Mouse (Mus musculus) midbrain, embryonic 10.5 days (tissue): ENCODE measurements at regions not wholly inside any gene's neighbourhood (a gene's known extent, or its start where the extent isn't known, plus 50 kb on each side); places are given as distances from the start of the nearest gene placed in this dataset.

Experiments
- DNase-seq: peaks from one replicate; pipeline ENCODE4 v3.0.0-alpha.2; 2017; ENCODE audit warnings: low spot score
- H3K27ac ChIP-seq: fragments of 300-500 bp; sonication (generic); replicated peaks from 2 replicates; pipeline ENCODE4 v1.5.1; 2016; ENCODE audit warnings: mild to moderate bottlenecking
- H3K27me3 ChIP-seq: fragments of 300-500 bp; sonication (generic); 2 replicates; pipeline ENCODE4 v1.6.1; 2016; ENCODE audit warnings: low read depth, mild to moderate bottlenecking; ENCODE audit not compliant: poor library complexity, severe bottlenecking
- H3K36me3 ChIP-seq: fragments of 300-500 bp; sonication (generic); 2 replicates; pipeline ENCODE4 v1.6.1; 2016; ENCODE audit warnings: mild to moderate bottlenecking, moderate library complexity
- H3K4me1 ChIP-seq: fragments of 300-500 bp; sonication (generic); 2 replicates; pipeline ENCODE4 v1.6.1; 2016
- H3K4me3 ChIP-seq: fragments of 300-500 bp; sonication (generic); 2 replicates; pipeline ENCODE4 v1.5.1; 2016; ENCODE audit warnings: mild to moderate bottlenecking, moderate library complexity
- H3K9me3 ChIP-seq: fragments of 300-500 bp; sonication (generic); replicated peaks from 2 replicates; pipeline ENCODE4 v1.6.1; 2016; ENCODE audit warnings: mild to moderate bottlenecking
- WGBS: fragments of 180-500 bp; shearing (Covaris S2); methylation state at CpG from one replicate; pipeline ENCODE4 v1.1.7; 2016; 5-methylcytosine and 5-hydroxymethylcytosine counted together

DNA sequence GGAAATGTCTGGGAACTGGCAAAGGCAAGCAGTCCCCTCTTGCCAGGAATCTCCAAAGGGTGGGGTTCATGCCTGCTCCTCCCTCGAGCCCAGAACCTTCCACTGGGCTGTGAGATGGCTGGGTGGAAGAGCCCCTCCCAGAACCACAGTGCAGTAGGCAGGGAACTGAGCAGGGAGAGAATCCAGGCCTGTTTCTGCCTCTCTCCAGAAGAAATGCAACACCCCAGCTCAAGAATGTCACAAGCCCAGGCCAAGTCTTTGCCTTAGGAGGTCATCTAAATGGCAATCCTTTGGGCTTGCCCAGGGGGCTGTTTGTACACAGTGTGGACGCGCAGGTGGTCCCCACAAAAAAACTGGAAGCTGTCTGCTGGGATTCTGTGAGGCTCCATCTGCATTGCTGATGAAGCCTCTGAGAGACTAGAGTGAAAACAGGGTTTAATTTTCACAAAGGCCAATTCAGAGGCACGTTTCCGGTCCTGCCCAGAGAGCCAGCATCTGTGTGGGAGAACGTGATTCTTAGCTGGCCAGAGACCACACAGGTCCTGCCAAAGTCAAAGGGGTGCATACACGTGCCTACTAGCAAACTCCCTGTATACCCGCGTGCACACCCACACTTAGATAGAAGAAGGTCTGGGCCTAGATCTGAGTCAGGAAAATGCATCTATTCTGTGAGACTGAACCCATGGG, 129.0 kb downstream of the Hmg20a start:
- 57% methylated on average over 9 of the region's 9 CpGs for WGBS
- Histone ChIP-seq H3K4me3 (no peak overlapping the region), H3K4me1 (peaks cover 38% of the 10 kb centered on the region), H3K9me3 (no peaks in the 10 kb centered on the region), H3K36me3 (no peaks in the 10 kb centered on the region), H3K27me3 (peaks cover 44% of the 10 kb centered on the region), H3K27ac (peak overlapping the region; percentile 46)
- DNase-seq: no peak

GRCm38 (mm10) chr9:56549774-56550173, 131.4 kb downstream of the Hmg20a start:
- Histone ChIP-seq H3K27ac (peak overlapping the region; percentile 38; the same call in 1 of the 2 replicates), H3K27me3 (peaks cover 49% of the 10 kb centered on the region)
- WGBS: 78% methylated on average over 8 of the region's 8 CpGs

DNA sequence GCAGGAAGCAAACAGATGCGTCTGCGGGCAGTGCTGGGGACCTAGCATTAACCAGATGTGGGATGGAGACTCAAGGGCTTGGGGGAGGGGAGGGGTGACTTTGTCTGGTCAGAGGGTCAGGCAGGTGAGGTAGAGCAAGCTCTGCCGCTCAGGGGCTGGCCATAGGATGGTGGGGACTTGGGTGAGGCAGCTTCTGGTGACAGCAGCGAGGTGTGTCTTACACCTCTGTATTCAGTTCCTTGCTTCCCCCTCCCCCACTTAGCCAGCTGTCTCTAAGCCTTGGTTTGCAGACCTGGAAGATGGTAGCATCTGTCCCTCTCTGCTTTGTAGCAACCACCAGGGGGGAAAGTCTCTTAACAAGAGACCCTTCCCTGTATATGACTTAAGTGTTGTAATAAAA, 131.8 kb downstream of the Hmg20a start:
- Histone ChIP-seq H3K9me3 (no peaks in the 10 kb centered on the region), H3K4me3 (no peak overlapping the region), H3K27ac (peak overlapping the region; percentile 38; the same call in 1 of the 2 replicates), H3K36me3 (no peaks in the 10 kb centered on the region), H3K4me1 (peaks cover 55% of the 10 kb centered on the region), H3K27me3 (peaks cover 50% of the 10 kb centered on the region)
- 54% methylated on average over 4 of the region's 4 CpGs for WGBS
- DNase-seq: no peak

More at GRCm38 (mm10) chr9:56549774-56550173, 131.4 kb downstream of the Hmg20a start:
- no peak for DNase-seq
- Histone ChIP-seq H3K36me3 (no peaks in the 10 kb centered on the region), H3K4me3 (no peak overlapping the region), H3K9me3 (no peaks in the 10 kb centered on the region), H3K4me1 (peaks cover 55% of the 10 kb centered on the region)

- peak overlapping the region; percentile 58; the same call in 1 of the 2 replicates for H3K27ac ChIP-seq
- WGBS: 54% methylated on average over 11 of the region's 11 CpGs
- no peak overlapping the region; the same call in 1 of the 2 replicates for H3K4me3 ChIP-seq
- H3K27me3 ChIP-seq: peaks cover 54% of the 10 kb centered on the region
- no peak for DNase-seq
- no peaks in the 10 kb centered on the region for H3K36me3 ChIP-seq
- H3K9me3 ChIP-seq: no peaks in the 10 kb centered on the region
- peaks cover 56% of the 10 kb centered on the region for H3K4me1 ChIP-seq
Observed at GRCm38 (mm10) chr9:56551376-56552186, 133.2 kb downstream of the Hmg20a start.

GRCm38 (mm10) chr9:56552187-56552686, 133.8 kb downstream of the Hmg20a start:
- Histone ChIP-seq H3K27me3 (peaks cover 56% of the 10 kb centered on the region), H3K36me3 (no peaks in the 10 kb centered on the region), H3K4me3 (no peak overlapping the region), H3K4me1 (peaks cover 60% of the 10 kb centered on the region), H3K9me3 (no peaks in the 10 kb centered on the region), H3K27ac (0 out of 2 replicates have a peak overlapping the region, but pooled peaks have one; percentile 14)
- 70% methylated on average over 6 of the region's 6 CpGs for WGBS
- DNase-seq: no peak

- H3K4me1 ChIP-seq: peaks cover 58% of the 10 kb centered on the region
- WGBS: 4% methylated on average over 1 of the region's 1 CpGs
Observed at GRCm38 (mm10) chr9:56552766-56553165, 134.4 kb downstream of the Hmg20a start.

GRCm38 (mm10) chr9:56553626-56554025, 135.2 kb downstream of the Hmg20a start:
- H3K4me3 ChIP-seq: no peak overlapping the region
- 80% methylated on average over 13 of the region's 13 CpGs for WGBS
- DNase-seq: no peak
- no peak overlapping the region; the same call in 1 of the 2 replicates for H3K27ac ChIP-seq
- H3K9me3 ChIP-seq: no peaks in the 10 kb centered on the region
- no peaks in the 10 kb centered on the region for H3K36me3 ChIP-seq
- H3K4me1 ChIP-seq: peaks cover 56% of the 10 kb centered on the region
- H3K27me3 ChIP-seq: peaks cover 66% of the 10 kb centered on the region

More at GRCm38 (mm10) chr9:56552766-56553165, 134.4 kb downstream of the Hmg20a start:
- Histone ChIP-seq H3K4me3 (no peak overlapping the region), H3K27ac (no peak overlapping the region), H3K9me3 (no peaks in the 10 kb centered on the region), H3K36me3 (no peaks in the 10 kb centered on the region), H3K27me3 (peaks cover 61% of the 10 kb centered on the region)
- DNase-seq: peak; percentile 75

GRCm38 (mm10) chr9:56554096-56554495, 135.7 kb downstream of the Hmg20a start:
- Histone ChIP-seq H3K36me3 (no peaks in the 10 kb centered on the region), H3K4me1 (peaks cover 61% of the 10 kb centered on the region), H3K27me3 (peaks cover 63% of the 10 kb centered on the region), H3K27ac (no peak overlapping the region; the same call in 1 of the 2 replicates), H3K9me3 (no peaks in the 10 kb centered on the region), H3K4me3 (no peak overlapping the region)
- WGBS: 66% methylated on average over 6 of the region's 6 CpGs
- no peak for DNase-seq

DNA sequence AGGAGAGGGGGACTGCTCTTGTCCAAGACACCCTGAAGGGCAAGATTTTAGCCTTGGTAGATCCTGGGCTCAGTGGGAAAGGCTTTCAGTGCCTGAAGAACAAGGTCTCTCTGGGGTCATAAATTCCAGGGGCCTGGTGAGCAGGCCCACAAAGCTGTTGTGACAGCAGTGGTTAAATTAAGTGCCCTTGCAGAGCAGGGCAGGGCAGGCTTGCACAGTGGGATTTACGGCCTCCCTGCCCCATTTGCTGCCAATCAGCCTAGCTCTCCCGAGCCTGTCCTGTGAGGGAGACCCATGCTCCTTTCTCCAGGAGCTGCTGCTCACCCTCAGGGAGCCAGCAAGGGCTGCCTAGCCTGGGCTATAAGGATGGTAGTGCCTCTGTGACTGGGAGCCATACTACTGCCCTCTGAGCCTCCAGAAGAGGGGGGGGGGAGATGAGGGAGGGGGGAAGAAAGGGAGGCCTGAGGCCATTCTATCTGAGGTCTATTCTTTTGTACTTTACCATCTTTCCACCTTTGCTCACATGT, 141.3 kb downstream of the Hmg20a start:
- WGBS: 13% methylated on average over 2 of the region's 2 CpGs
- Histone ChIP-seq H3K27me3 (peaks cover 86% of the 10 kb centered on the region), H3K9me3 (no peaks in the 10 kb centered on the region), H3K4me3 (no peak overlapping the region), H3K4me1 (peaks cover 45% of the 10 kb centered on the region), H3K27ac (no peak overlapping the region), H3K36me3 (no peaks in the 10 kb centered on the region)
- DNase-seq: no peak

- Histone ChIP-seq H3K4me1 (peaks cover 37% of the 10 kb centered on the region), H3K36me3 (no peaks in the 10 kb centered on the region), H3K27me3 (peaks cover 64% of the 10 kb centered on the region), H3K9me3 (no peaks in the 10 kb centered on the region), H3K4me3 (no peak overlapping the region), H3K27ac (no peak overlapping the region)
- no peak for DNase-seq
- 64% methylated on average over 7 of the region's 7 CpGs for WGBS
Observed at GRCm38 (mm10) chr9:56562440-56562839, 144.0 kb downstream of the Hmg20a start.

- no peak overlapping the region for H3K4me3 ChIP-seq
- DNase-seq: no peak
- no peaks in the 10 kb centered on the region for H3K9me3 ChIP-seq
- peaks cover 50% of the 10 kb centered on the region for H3K27me3 ChIP-seq
- no peaks in the 10 kb centered on the region for H3K36me3 ChIP-seq
- no peak overlapping the region for H3K27ac ChIP-seq
- H3K4me1 ChIP-seq: peaks cover 27% of the 10 kb centered on the region
- WGBS: 18% methylated on average over 11 of the region's 11 CpGs
Observed at GRCm38 (mm10) chr9:56564048-56564737, 145.8 kb downstream of the Hmg20a start.
